Mouse (Mus musculus) granulocyte monocyte progenitor cell, adult 5-6 weeks (primary cell): ENCODE measurements at regions not wholly inside any gene's neighbourhood (a gene's known extent, or its start where the extent isn't known, plus 50 kb on each side); places are given as distances from the start of the nearest gene placed in this dataset.

Experiments
- ATAC-seq: replicated peaks from 2 replicates; pipeline ENCODE4 v1.8.0; 2016; ENCODE audit warnings: mild to moderate bottlenecking, moderate TSS enrichment, inconsistent platforms; ENCODE audit not compliant: poor library complexity, severe bottlenecking

DNA sequence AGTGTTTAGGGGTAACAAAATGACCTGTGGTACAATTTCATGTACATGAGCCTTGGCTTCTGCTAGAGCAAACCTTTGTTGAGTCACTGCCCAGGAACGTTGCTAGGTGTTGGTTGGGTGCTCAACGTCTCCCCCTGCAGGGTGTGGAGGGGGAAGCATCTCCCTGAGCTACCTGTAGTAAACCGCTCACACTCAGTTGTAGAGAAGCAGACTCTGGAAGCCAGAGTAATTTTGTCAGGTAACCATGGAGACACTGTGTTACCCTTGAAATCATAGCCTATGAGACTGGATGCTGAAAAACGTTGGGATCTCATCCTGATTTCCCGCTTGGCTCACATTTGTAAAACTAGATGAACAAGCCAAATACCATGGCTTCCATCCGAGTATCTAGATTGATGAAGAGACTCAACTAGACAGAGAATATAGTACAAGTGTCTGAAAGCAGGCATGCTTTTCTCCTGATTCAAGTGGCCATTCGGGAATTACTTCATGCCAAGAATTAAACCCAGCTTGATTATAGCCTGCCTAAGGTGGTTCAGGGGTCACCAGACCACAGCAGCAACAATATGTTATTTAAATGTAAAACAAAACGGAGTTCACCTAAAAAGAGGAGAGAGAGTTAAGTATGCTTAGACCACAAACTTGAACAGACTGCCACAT lies 63.7 kb upstream of the Ctla4 start:
- peak; percentile 27; the same call in 1 of the 2 replicates for ATAC-seq

DNA sequence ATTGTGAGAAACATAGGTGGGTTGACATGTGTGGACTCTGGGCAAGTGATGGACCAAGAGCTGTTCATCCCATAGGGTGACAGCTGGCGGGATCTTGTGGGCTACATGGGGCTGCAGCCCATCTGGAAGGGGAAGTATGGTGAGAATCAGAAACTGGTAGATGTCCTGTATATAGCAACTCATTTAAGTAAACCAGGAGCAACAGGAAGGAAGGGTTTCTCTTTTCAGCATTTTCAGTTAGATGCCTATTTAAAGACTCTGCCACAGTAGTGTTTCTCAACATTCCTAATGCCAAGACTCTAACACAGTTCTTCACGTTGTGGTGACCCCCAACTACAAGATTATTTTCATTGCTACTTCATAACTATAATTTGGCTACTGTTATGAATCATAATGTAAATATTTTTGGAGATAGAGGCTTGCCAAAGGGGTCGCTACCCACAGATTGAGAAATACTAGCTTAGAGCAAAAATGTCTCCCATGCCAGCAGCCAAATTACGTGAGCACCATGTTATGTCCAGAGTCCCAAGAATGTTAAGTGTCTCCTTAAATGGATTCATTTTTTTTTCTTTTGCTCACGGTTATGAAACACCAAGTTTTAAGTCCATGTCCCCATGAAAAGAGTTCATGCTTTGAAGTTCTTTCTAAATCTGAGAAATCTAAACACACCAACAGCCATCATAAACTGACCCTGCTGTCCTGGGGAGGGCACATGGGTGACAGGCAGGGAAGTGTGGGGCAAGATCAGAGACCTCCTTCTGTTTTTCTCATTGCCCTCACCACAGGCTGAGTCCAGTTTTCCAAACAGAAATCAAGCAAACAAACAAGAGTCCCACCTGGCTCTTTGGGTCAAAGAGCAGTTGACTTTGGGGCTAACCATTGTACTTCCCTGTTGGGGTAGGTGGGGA lies 62.3 kb upstream of the Ctla4 start:
- ATAC-seq = peak; percentile 90

DNA sequence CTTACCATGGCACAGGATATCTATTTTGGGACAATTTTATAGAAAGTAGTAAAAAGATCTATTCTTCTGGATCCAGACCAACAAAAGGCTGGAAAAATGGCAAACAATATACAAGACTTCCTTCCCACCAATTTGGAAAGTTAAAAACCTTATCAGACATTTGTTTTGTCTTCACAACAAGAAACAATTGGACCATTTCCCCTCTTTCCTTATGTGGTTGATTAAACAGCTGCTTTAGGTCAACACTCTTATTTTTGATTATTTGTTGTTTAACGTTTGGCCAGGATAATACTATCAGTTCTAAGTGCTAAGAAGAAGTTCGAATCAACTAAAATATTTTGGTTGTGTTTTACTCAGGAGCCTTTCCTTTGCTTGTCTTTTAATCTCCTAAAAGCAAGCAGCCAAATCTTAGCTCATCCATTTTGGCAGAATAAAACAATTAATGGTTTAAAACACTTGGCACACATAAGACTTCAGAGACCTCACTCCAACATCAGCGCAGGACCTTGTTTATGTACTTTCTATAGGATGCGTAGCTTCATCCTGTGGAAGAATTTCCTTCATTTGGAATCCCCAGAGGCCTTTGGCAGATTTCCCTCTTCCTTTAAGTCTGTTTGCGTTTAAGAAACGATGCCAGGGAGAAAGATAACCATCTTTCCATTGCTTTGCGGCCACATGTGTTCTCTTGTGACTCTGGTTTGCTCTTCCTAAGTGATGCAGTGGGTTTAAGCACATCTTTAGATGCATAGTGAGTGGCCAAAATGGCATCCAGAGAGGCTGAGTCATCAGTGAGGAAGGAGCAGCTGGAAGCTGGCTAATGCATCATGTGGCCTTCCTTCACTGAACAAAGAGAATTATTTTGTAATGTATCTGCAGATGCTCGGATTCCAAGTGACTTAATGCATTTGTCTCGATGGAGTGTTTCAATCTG lies 61.3 kb upstream of the Ctla4 start:
- ATAC-seq = no peak

DNA sequence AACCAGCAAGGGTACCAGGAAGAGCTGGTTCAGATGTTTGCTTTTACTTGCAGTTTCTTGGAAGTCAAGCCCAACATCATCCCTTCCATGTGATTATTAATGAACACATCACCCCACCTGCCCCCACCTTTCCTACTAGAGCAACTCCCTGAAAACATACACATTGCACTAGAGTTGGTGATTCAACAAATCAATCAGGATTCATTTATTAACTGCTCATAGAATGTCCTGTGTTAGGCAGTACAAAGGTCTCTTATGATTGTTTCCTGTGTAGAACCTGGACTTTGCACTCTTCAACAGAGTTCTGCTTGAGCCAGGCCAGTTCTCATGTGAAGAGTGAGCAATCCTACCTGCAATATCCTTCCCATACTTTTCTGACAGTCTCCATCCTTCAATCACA lies 59.8 kb upstream of the Ctla4 start:
- ATAC-seq = no peak

DNA sequence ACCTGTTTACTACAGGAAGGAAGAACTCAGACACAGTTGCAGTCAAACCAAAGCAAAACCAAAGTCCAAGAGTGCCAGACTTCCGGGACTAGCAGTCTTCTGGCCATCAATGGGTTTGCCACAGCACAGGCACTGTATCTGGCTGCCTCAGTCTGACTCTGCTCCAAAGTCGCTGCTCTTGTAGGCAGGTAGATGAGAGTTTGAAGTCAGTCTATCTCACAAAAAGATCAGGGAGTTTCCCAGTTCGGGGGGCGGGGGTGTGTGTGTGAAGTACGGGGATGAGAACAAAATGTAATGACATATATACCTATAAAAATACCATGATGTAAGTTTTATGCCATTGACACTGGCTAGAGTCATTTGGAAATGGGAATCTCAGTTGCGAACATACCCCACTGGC lies 58.6 kb upstream of the Ctla4 start:
- no peak for ATAC-seq

DNA sequence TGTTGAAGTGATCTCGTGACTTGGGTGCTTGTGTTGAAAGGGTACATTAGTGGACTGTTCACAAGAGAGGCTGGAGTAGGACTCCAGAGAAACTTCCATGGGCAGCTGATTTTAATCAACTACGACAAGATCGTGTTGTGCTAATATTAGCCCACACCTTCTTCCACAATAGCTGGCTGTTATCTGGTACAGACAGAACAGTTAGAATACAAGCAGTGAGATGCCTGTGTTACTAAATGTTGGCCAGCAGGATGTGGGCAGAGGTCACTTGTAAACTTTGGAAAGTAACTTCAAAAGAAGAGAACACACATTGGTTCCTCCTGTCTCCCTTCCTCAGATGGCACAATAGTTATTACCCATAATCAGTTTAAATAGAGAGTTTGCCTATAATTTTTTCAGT lies 57.0 kb upstream of the Ctla4 start:
- ATAC-seq = peak; percentile 62

DNA sequence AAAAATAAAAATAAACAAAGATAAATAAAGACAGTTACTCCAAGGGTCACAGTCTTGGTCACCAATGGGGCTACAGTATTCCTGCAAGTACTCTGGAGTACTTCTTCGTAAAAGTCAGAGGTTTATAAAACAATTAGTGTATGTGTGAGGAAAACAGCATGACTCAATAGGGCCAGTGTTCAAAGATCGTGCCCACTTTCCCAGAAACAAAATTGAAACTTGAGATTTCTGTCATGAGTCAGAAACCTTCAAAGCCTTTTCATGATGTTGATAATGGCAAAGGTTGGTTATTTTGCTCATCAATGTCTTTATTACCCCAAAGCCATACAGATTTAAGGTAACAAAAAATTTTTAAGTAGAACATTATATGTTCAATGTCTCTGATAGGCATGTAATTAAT lies 53.1 kb upstream of the Ctla4 start:
- ATAC-seq = no peak
